Mouse (Mus musculus) cerebellum, postnatal 25 days (tissue): Measurements from ENCODE around the gene Olfr1086.
"Not testable (repeated sequence)": the region's sequence is repeated elsewhere in the genome, so short reads cannot be mapped to it uniquely, and the experiment has no call there.

Source experiments
- DNase-seq, 2 experiments: peaks; one replicate each; pipeline ENCODE4 v3.0.0; 2021; ENCODE audit warnings: mixed read lengths in 2 of 2

Olfr1086 gene

GRCm38 (mm10) chr2:86679992-86680391 is at the start of gene Olfr1086:
Gene Olfr1086 (minus strand): TSS chr2:86680092.
- no peak for DNase-seq

- DNase-seq, result no peak
Observed at GRCm38 (mm10) chr2:86698295-86698694, 18.4 kb upstream of the Olfr1086 start, which contains the start of gene Olfr1087. Gene Olfr1087 (minus strand): TSS chr2:86698395.

GRCm38 (mm10) chr2:86661919-86662318 is 18.0 kb downstream of the Olfr1086 start, which contains the start of gene Olfr1085:
Gene Olfr1085 (minus strand): TSS chr2:86662019.
- no peak for DNase-seq

- not testable (repeated sequence) for DNase-seq
Observed at GRCm38 (mm10) chr2:86639625-86640024, 40.3 kb downstream of the Olfr1086 start, which contains the start of gene Olfr1084. Gene Olfr1084 (minus strand): TSS chr2:86639725.
